Mouse (Mus musculus): ENCODE data around the gene Spint1.

The Spint1 gene

GRCm38 (mm10) chr2:119294411-119294810 is 57.2 kb downstream of the Spint1 start:
- DNase-seq, result no peak

- DNase-seq, result no peak
These were observed 59.6 kb downstream of the Spint1 start for GRCm38 (mm10) chr2:119296756-119297155.

- DNase-seq, result no peak
These were observed 60.3 kb downstream of the Spint1 start for GRCm38 (mm10) chr2:119297506-119297905.

GRCm38 (mm10) chr2:119298330-119298729 is 61.2 kb downstream of the Spint1 start:
- peak; percentile 71 for DNase-seq

GRCm38 (mm10) chr2:119298839-119299238 is 61.7 kb downstream of the Spint1 start:
- no peak for DNase-seq

Measured in thymus, postnatal 25 days (tissue).